Mouse (Mus musculus) left cerebral cortex, postnatal 25 days (tissue): ENCODE results near the gene Strada. TPM values are rescaled to one million over a fixed set of nuclear protein-coding genes. Genes with fewer than 3 reads are reported as not detected.
"Not testable (repeated sequence)": the region's sequence is repeated elsewhere in the genome, so short reads cannot be mapped to it uniquely, and the experiment has no call there.

Source experiments
- DNase-seq, 2 experiments: peaks; one replicate each; pipeline ENCODE4 v3.0.0; 2022; ENCODE audit warnings: low spot score in 2 of 2, mixed read lengths in 1 of 2
- intact Hi-C: fragments of 180-260 bp; cut with DNase I; formaldehyde crosslinking; loops from one replicate; pipeline ENCODE4 v1.15.1; 2025
- total RNA-seq, 2 experiments: library from RNA; stranded (reverse); gene quantifications; 2 replicates each; pipeline ENCODE4 v1.2.3; 2021

The Strada gene
- total RNA-seq, 2 experiments from 2014 or later: 24.8 to 25.5 TPM

DNA sequence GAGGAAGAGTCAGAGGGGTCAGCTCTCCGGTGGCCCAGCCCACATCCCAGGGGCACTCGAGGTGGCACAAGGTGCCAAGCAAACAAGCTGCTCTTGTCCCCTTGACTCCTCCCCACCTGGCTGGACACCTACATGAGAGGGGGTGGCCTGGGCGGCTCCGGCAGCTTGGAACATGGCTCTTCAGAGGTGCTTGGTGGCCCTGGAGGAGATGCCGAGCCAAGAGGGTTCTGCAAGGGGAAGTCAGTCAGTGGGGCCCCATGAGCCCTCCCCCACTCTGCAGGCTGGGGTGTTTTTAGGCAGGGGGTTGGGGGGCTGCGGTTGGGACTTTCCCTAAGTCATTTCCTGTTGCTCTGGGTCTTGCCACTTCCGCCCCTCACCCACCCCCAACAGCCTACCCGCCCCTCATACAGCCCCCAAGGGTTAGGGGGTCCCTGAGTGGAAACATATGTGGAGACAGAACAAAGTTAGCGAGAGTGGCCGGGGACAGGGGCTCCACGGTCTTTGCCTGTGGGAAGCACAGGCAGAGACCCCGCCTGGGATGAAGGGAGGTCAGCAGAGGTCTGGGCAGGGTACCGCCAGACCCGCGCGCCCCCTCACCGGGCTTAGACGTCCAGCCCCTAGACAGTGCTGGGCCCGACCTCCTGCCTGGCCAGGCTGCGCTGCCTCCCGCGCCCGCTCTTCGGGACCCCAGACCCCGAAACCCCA, 42.6 kb downstream of the Strada start:
- intact Hi-C loops: no loop called here
- peak in 1 of 2 experiments; percentile 60 for DNase-seq

DNA sequence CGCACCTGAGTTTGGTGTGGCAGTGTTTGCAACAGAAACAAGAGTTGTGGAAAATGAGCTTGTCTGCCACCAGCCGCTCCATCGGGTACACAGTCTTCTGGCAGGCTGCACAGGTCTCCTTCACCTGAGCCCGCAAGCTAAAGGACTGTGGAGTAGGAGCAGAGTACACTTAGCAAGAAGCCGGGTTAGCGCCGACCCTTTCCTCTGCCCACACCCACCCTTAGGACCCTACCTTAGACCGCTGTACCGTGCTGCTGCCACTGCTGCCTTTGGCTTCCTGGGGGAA, 43.1 kb downstream of the Strada start:
- intact Hi-C loops: loop anchor here (1.0 kb wide), 1 partner anchor 34 kb away; no protein-coding TSS in a partner anchor
- peak in 1 of 2 experiments; percentile 41 for DNase-seq

DNA sequence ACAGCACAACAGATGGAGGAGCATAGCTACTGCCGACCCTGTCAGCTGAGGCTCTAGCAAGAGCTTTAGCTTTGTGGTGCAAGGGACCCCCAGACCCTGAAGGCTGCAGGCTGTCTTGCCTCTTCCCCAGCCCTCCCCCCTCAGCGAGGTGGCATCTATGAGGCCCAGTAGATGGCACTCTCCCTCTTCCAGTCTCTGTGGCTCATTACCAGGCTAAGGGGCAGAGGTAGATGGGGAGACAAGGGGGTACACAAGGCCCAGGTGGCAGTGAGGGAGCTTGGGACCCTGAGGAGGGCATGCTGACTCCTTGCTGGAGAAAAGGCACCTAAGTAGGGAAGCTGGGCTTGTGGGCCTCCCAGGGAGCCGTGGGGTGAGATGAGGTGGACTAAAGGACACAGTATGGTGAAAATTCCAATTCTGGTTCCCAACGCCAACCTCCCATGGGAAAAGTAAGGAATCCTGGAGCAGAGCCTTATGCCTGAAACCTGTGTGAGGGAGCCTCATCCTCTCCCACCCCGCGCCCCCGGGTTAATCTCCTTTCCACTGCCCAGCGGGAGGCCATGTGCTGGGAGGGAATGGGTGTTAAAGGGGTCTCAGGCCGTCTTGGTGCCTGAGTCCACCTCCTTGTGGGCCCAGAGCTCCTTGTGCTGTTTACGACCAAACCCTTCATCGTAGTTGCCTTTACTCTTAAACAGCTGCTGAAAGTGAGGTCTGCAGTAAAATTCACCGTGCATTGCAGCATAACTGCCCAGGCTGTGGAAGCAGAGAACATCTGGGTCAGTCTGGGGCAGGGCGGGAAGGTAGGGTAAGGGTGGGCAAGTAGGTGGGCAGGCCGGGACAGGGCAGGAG, 43.7 kb downstream of the Strada start:
- peak in 1 of 2 experiments; percentile 57 for DNase-seq

DNA sequence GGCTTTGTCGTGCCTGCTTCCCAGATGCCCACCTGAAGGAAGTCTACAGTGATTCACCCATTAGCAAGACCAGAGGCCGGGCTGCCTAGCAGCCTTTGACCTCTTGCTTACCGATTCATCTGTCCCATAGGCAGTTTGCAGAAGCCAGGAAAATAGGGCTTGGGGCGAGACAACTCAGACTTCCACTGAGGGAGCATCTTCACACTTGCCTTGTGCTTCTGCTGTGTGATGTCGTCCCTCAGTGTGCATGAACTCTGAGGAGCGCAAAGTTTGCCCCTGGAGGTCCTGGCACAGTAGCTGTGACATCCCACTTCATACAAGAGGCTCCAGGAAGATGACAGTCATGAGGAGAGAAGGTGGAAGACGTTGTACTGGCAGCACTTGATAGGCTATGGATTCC, 44.8 kb downstream of the Strada start:
- intact Hi-C loops: no loop called here
- DNase-seq: no peak

More for the DNA sequence above, 43.7 kb downstream of the Strada start:
- intact Hi-C loops: loop anchor here (1.0 kb wide), 1 partner anchor 35 kb away; no protein-coding TSS in a partner anchor

DNA sequence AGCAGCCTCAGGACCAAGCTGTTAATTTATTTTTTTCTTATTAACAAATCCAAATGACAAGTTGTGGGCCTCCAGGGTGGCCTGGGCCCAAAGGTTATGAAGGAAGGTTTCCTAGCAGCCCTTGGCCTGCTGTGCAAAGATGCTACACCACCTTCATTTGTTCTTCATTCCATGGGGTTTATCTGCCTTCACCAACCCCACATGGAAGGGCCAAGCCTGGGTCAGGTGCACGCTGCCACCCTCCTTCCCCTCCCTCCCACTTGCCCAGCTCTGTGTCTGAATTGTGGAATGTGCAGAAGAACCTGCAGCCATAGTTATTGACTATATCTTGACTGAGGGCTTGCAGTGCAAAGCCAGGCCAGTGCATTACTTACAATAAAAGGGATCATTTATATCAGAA, 45.7 kb downstream of the Strada start:
- DNase-seq: no peak
- intact Hi-C loops: no loop called here

DNA sequence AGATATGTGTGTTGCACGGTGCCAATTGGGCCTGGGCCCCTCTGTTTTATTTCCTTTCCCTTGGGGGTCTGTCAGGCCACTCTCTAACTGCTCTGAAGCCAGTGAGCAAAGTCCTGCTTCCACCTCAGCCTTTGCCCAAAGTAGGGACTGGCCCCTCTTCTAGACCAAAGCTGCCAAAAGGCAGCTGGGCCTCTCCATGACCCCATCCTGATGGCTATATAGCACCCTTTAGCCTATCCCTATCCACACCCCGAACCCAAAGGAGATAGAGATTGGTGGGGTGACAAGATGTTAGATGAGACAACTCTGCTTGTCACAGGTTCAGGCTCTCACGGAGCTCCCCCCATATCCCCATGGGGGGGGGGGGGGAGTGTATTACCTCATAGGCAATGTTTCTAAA, 46.2 kb downstream of the Strada start:
- intact Hi-C loops: no loop called here
- DNase-seq: no peak

DNA sequence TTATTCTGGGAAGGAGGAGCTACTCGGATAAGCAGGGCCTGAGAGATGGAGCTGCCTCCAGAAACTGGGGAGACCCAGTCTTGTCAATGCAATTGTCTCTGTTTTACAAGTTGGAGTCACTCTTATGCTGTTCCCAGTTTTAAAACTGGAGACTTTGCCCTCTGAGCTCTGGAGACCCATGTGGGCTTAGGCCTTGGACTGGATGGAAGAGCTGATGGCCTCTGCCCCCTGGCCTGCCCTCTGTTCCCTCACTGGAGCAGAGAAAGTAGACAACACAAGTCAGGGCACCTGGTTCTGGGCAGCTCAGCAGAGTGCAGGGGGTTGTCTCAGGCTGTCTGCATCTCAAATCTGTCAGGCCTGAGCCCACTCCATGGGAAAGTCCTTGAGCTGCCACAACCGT, 47.2 kb downstream of the Strada start:
- intact Hi-C loops: no loop called here
- DNase-seq: no peak

DNA sequence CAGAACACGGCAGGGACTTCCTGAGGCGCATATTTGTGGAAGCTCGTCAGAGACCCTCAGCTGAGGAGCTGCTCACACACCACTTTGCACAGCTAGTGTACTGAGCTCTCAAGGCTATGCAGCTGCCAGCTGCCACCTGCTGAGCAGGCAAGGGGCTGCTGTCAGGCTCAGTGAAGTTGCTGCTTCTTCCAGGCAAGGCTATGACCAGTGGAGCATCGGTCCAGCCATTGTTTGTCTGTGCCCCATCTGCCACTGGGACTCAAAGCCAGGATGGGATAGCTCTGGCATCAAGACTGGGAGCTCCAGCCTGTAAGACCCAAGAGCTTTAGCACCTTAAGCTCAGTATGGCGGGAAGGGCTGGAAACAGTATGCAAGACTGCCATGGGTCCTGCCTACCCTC, 47.9 kb downstream of the Strada start:
- DNase-seq: no peak
- intact Hi-C loops: no loop called here

DNA sequence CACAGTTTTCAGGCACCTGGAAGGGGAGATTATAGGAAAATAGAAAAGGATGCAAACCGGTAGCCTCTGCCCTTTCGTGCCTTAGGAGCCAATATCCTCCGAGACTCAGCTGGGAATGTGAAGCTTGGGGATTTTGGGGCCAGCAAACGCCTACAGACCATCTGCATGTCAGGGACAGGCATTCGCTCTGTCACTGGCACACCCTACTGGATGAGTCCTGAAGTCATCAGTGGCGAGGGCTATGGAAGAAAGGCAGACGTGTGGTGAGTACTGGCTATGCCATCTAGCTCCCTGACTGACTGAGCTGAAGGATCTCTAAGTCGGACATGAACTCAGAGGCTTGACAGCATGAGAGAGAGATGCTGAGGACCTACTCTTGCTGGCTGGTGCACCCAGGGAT, 49.8 kb downstream of the Strada start:
- intact Hi-C loops: no loop called here
- DNase-seq: peak; percentile 50 to 85

DNA sequence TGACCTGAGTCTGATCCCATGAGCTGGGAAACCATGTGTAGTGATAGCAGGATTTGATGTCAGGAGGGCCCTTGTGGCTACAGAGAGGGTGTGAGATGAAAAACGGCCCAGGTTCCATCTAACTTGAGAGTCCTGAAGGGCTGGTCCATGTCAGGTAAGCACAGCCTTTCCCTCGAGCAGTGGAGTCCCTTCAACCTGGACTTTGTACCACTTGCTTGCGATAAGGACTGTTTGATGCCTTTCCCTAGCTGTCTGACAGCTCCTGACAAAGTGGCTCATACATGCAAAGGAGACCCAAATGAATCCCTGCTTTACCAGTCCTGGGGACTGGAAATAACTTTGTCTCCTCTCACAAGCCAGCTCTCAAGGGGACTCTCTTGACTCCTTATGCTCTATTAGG, 50.7 kb downstream of the Strada start:
- no peak for DNase-seq
- intact Hi-C loops: no loop called here

DNA sequence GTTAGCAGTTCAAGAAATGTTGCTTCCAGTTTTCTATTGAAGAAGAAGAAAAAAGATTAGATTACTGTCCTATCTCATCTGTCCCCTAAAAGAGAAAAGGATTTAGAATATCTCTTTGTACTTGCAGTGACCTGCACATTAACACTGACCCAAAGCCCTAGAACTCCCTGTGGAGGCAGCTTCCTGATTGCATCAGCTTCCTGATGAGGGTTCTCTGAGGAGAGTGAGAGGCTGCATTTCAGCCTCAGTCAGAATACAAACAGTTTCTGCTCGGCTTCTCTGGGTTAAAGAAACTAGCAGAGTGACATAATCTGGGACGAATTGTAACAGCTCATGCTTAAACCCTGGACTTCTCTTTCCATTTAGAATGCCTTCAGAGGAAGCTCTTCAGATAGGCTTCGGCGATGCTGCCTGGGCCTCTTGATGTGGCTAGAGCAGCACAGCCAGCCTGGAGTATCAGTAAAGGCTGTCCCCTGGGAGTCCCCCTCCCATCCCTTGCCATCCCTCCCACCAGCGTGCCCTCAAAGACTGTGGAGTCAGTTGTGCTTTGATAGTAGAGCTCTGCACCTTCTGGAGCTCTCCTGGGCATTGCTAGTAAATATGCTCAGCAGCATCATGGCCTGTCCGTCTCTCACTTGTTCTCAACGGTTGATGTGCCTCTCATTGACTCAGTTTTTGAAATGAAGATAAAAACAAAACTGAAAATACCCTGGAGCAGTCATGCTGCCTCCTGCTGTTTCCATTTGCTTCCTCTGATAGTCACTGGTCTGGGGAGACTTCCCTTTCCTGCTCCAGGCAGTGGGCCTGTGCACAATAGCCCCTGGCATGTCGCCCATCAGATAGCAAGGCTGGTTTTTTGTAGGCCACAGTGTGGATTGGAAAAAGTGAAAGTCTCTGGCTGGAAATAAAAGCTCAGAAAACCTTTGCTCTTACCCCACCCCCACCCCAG, 67.1 kb downstream of the Strada start:
- DNase-seq: peak in 1 of 2 experiments; percentile 39
- intact Hi-C loops: no loop called here

DNA sequence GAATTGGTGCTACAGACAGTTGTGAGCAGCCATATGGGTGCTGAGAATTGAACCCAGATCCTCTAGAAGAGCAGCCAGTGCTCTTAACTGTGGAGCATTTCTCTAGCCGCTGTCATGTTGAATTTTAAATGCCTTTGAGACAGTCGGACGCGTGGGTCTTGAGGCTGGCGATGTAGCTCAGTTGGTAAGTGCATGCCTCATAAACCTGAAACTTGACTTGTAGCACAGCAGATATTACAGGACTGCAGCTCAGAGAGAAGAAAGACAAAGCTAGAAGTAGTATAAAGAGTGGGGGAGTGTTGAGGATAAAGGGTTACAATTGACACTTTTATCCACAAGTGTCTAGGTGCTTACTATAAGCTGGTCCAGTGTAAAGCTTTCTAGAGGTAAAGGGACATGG, 69.5 kb downstream of the Strada start:
- DNase-seq: no peak
- intact Hi-C loops: no loop called here

DNA sequence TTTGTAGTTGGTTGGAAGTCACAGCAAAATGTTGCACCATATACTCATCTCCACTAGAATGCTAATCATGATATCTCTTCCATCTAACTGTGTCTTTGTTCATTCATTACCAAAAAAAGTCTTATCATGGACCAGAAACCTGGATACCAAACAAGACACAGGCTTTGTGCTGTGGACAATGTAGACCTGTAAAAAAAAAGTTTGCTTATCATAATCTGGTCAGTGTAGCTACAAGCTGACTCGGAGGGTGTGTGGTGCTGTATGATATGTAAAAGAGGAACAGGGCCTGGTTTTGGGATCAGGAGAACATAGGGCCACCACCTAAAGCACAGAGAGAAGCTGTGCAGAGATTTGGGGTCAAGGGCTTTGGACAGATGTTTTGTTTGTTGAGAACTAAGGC, 72.5 kb downstream of the Strada start:
- no peak for DNase-seq
- intact Hi-C loops: no loop called here

DNA sequence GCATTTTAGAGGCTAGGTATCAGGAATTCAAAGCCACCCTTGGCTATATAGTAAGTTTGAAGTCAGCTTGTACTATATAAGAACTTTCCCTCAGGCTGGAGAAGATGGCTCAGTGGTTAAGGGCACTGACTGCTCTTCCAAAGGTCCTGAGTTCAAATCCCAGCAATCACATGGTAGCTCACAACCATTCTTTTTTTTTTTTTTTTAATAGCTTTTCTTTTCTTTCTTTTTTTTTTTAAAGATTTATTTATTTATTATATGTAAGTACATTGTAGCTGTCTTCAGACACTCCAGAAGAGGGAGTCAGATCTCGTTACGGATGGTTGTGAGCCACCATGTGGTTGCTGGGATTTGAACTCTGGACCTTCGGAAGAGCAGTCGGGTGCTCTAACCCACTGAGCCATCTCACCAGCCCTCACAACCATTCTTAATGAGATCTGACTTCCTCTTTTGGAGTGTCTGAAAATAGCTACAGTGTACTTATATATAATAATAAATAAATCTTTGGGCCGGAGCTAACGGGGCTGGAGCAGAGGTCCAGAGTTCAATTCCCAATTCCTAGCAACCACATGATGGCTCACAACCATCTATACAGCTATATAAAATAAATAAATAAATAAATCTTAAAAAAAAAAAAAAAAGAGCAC, 75.1 kb downstream of the Strada start:
- DNase-seq, intact Hi-C loops: not testable (repeated sequence)

DNA sequence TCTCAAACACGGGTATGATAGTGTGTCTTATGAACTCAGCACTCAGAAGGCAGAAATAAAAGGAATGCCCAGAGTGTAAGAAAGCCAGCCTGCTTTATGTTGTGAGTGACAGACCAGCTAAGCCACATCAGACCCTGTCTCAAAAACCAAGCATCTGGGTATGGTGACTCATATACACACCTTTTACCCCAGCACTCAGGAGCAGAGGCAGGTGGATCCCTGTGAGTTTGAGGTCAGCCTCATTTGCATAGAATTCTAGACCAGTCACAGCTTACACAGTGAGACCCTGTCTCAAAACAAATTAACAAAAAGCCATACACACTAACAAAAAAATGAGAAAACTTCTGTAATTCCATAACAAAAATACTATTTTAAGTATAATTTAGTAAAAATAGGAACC, 76.1 kb downstream of the Strada start:
- DNase-seq: no peak
- intact Hi-C loops: no loop called here

DNA sequence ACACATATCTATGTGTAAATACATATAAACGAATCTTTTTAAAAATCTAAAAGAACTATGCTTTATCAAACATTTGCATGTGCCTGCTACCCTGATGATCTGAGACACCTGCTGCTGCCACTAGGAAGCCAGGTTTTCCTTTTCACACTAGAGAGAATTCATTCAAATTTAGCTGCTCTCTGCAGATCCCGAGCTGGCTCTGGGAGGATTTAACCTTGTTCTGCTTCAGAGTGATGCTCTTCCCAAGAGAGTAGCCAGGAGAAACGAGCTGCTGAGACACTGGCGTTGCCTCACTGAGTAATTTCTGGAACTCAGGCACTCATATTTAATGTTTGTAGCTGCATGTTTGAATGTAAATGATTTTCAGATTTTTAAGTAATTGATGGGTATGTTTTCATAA, 77.2 kb downstream of the Strada start:
- DNase-seq: peak in 1 of 2 experiments; percentile 18
- intact Hi-C loops: no loop called here

DNA sequence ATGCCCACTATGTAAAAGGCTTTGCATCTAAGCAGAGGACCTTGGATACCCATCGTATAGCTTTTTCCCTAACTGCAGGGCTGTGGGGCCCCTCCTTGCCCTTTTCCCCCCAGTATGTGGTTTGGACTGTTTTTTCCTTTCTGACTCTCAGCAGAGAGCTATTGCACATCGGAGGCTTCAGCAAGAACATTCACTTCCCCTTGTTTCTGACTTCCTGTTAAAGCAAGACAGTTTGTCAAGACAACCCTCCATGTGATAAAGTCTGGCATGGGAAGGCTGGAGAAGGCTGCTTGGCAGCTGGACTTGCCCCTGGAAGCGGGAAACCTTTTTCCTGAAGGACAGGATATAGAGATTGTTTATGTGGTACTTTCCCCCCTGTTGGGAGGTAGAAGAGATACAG, 79.2 kb downstream of the Strada start:
- DNase-seq: peak in 1 of 2 experiments; percentile 28
- intact Hi-C loops: no loop called here

DNA sequence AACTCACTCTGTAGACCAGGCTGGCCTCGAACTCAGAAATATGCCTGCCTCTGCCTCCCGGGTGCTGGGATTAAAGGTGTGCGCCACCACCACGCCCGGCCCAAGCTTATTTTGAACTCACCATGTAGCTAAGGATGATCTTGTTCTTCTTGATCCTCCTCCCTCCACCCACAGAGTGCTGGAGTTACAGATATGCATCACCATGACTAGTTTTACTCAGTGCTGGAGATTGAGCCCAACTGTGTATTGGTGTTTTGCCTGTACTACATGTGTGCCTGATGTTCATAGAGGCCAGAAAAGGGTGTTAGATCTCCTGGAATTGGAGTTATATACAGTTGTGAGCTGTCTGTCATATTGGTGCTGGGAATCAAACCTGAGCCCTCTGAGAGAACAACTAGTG, 79.7 kb downstream of the Strada start:
- intact Hi-C loops: no loop called here
- no peak for DNase-seq
